Mouse (Mus musculus) megakaryocyte, embryonic 14.5 days (primary cell): ENCODE measurements around the gene Gm379. TPM values are rescaled to one million over a fixed set of nuclear protein-coding genes. Genes with fewer than 3 reads are reported as not detected.

Experiments used
- H3K27me3 ChIP-seq: replicated peaks from 2 replicates; pipeline ENCODE3; 2012; ENCODE audit warnings: inconsistent platforms
- H3K36me3 ChIP-seq: replicated peaks from 2 replicates; pipeline ENCODE3; 2012; ENCODE audit warnings: low read length, inconsistent platforms, mixed read lengths
- H3K4me1 ChIP-seq: 2 replicates; pipeline ENCODE4 v1.6.1; 2012; ENCODE audit warnings: inconsistent platforms
- H3K4me3 ChIP-seq: replicated peaks from 2 replicates; pipeline ENCODE3; 2012; ENCODE audit warnings: moderate library complexity, mild to moderate bottlenecking, inconsistent platforms
- H3K9me3 ChIP-seq: 2 replicates; pipeline ENCODE4 v1.6.1; 2012; ENCODE audit warnings: inconsistent platforms
- FLI1 ChIP-seq: IDR thresholded peaks from 2 replicates; pipeline ENCODE4 v1.6.1; 2012; ENCODE audit warnings: low read length, inconsistent platforms, mixed read lengths
- GATA1 ChIP-seq: IDR thresholded peaks from 3 replicates; pipeline ENCODE4 v1.6.1; 2012; ENCODE audit warnings: mixed read lengths, low read length, inconsistent platforms, borderline replicate concordance
- polyA plus RNA-seq: library from polyadenylated mRNA; stranded (reverse); fragments of >175 nt; gene quantifications from 2 replicates; pipeline ENCODE4 v1.2.3, GENCODE M21; 2012; ENCODE audit warnings: low replicate concordance; ENCODE audit not compliant: insufficient read depth

Gm379 gene
- polyA plus RNA-seq, result not detected in 2 replicates

DNA sequence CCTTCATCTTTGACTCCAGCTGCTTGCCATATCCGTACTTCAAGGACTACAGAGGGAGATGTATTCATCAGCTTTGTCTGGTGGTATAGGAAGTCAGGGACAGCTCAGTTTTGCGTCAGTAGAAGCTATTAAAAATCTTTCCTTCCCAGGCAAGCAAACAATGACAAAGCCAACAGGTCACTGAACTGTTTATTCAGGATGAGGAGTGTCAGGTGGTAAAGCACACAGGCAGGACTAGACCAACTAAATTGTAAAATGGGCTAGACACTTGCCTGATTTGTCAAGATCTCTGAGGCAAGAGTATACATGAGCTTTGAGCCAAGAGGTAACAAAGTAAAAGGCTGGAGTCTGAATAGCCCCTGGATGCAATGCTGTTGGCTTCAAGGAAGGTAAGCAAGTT is at the start of gene Gm379:
Gm379 (minus strand) TSS at position 7 of the 400 bp plus-strand sequence.
- H3K36me3 ChIP-seq, result no peaks in the 10 kb centered on the region
- H3K27me3 ChIP-seq, result peaks cover 4% of the 10 kb centered on the region
- no peaks in the 10 kb centered on the region for H3K9me3 ChIP-seq
- no peak within 1 kb of the TSS for H3K4me3 ChIP-seq
- no peaks in the 10 kb centered on the region for H3K4me1 ChIP-seq
- TF ChIP-seq FLI1 (no peak), GATA1 (no peak)

DNA sequence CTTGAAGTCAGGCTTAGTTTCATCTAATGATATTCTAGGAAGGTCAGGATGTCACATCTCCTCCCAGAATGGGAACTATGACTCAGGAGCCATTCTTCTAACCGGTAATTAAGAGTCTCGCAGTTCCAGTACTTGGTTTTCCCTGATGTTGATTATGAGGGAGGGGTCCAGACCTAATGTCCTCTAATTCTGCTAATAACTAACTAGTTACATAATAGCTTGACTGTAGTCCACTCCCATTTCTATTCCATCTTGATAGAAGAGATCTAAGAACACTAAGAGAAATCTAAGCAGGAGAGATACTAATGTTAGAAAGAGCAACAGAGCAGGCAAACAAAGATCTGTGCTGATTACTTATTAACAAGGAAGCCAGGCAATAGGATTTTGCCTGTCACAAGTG is 39.6 kb upstream of the Gm379 start:
- no peaks in the 10 kb centered on the region for H3K36me3 ChIP-seq
- H3K27me3 ChIP-seq, result peaks cover 3% of the 10 kb centered on the region
- H3K4me1 ChIP-seq, result no peaks in the 10 kb centered on the region
- TF ChIP-seq GATA1 (no peak), FLI1 (no peak)
- no peaks in the 10 kb centered on the region for H3K9me3 ChIP-seq
- H3K4me3 ChIP-seq, result no peak overlapping the region

DNA sequence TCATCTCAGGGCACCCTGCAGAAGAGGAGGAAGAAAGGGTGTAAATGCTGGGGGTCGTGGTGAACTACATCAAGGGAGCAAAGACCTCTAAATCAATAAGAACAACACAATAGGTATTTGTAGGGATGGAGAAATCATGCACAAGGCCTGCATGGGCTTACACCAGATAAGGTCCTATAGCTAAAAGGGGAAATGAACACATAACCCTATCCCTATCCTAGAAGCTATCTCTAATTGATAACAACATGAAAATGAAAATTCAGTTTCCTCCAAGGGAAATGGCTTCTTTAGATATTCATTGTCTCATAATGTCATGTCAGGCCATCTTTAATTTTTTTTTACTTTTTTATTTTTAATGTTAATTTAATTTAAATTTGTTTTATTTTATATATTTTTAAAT is 4.2 kb upstream of the Gm379 start:
- TF ChIP-seq FLI1, result no peak
- TF ChIP-seq GATA1, result no peak
- Histone ChIP-seq H3K4me3 (no peak overlapping the region), H3K9me3 (no peaks in the 10 kb centered on the region), H3K36me3 (no peaks in the 10 kb centered on the region), H3K4me1 (no peaks in the 10 kb centered on the region), H3K27me3 (peaks cover 4% of the 10 kb centered on the region)

DNA sequence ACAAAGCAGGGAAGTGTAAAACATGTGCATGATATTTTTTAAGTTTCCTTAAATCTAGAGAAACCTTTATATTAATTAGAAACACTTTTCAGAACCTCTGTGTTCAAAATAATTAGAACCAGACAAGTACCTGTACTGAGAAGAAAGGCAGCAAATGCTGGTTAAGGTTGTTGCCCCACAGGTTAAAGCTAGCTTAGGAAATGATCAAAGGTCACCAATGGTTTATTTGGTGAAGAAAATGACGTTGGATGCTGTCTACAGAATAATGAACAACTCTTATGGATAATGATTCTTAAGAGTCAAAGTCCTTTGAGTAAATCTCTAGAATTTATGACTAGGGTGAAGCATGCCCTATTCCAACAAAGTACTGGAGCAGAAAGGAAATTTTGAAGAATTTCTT is 42.7 kb downstream of the Gm379 start:
- Histone ChIP-seq H3K27me3 (no peaks in the 10 kb centered on the region), H3K9me3 (0 out of 2 replicates have a peak, but pooled peaks cover 3% of the 10 kb centered on the region), H3K4me3 (no peak overlapping the region), H3K4me1 (no peaks in the 10 kb centered on the region), H3K36me3 (no peaks in the 10 kb centered on the region)
- TF ChIP-seq GATA1 (no peak), FLI1 (no peak)

DNA sequence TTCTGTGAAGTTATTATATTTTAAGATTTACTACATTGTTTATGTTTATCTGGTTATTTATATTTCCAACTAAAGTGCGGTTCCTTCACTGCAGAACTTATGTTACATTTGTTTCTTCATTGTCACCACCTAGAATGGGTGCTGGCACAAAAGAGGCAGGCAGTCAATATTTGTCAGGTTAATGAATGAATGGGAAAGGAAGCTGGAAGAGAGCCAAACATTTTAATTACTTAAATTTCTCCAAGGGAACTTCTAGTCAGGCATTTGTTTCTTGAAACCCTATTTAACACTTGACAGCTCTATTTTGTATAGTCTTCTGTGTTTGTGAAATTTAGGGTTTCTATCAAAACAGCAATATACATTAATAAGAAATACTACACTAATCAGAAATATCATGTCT is 43.8 kb downstream of the Gm379 start:
- 0 out of 2 replicates have a peak, but pooled peaks cover 3% of the 10 kb centered on the region for H3K9me3 ChIP-seq
- H3K27me3 ChIP-seq, result no peaks in the 10 kb centered on the region
- no peak overlapping the region for H3K4me3 ChIP-seq
- TF ChIP-seq FLI1 (no peak), GATA1 (no peak)
- no peaks in the 10 kb centered on the region for H3K36me3 ChIP-seq
- H3K4me1 ChIP-seq, result no peaks in the 10 kb centered on the region

Other genes starting within 250 kb of the Gm379 start
- 0.38 and 0.46 TPM in 2 replicates for gene Brwd3, start 169.5 kb upstream of the Gm379 start, polyA plus RNA-seq